Mouse (Mus musculus): ENCODE results near the gene Ccdc62. TPM values are rescaled to one million over a fixed set of nuclear protein-coding genes. Genes with fewer than 3 reads are reported as not detected.

Gene Ccdc62
- polyA plus RNA-seq, 1 experiment from 2014 or later, result 5.1 TPM

GRCm38 (mm10) chr5:124006082-124006873 lies 75.8 kb downstream of the Ccdc62 start:
- Histone ChIP-seq H3K4me2 (replicated peaks) (no peak overlapping the region), H3K27ac (no peak overlapping the region; the same call in 1 of the 2 replicates), H3K9me3 (no peaks in the 10 kb centered on the region), H3K4me1 (replicated peaks) (peaks cover 32% of the 10 kb centered on the region), H3K27me3 (no peaks in the 10 kb centered on the region), H3K36me3 (peaks cover 69% of the 10 kb centered on the region), H3K9ac (replicated peaks) (no peak overlapping the region), H3K4me3 (replicated peaks) (no peak overlapping the region)
- 90% methylated on average over 26 of the region's 26 CpGs for WGBS
- ATAC-seq, result no peak

- Histone ChIP-seq H3K27me3 (no peaks in the 10 kb centered on the region), H3K4me3 (replicated peaks) (no peak overlapping the region), H3K27ac (no peak overlapping the region; the same call in 1 of the 2 replicates), H3K9me3 (no peaks in the 10 kb centered on the region), H3K4me1 (replicated peaks) (peaks cover 36% of the 10 kb centered on the region), H3K4me2 (replicated peaks) (no peak overlapping the region), H3K9ac (replicated peaks) (no peak overlapping the region), H3K36me3 (peaks cover 69% of the 10 kb centered on the region)
- no peak for ATAC-seq
- 89% methylated on average over 17 of the region's 17 CpGs for WGBS
Measured at GRCm38 (mm10) chr5:124006891-124007491, 76.5 kb downstream of the Ccdc62 start.

GRCm38 (mm10) chr5:124010077-124010476 lies 79.6 kb downstream of the Ccdc62 start:
- H3K4me3 ChIP-seq (replicated peaks), result no peak overlapping the region
- no peak overlapping the region for H3K9ac ChIP-seq (replicated peaks)
- peaks cover 54% of the 10 kb centered on the region for H3K36me3 ChIP-seq
- H3K27ac ChIP-seq, result peak overlapping the region; percentile 90
- no peaks in the 10 kb centered on the region for H3K9me3 ChIP-seq
- peaks cover 54% of the 10 kb centered on the region for H3K4me1 ChIP-seq (replicated peaks)
- ATAC-seq, result no peak
- 92% methylated on average over 8 of the region's 8 CpGs for WGBS
- no peaks in the 10 kb centered on the region for H3K27me3 ChIP-seq
- H3K4me2 ChIP-seq (replicated peaks), result 0 out of 2 replicates have a peak overlapping the region, but pooled peaks have one; percentile 40

GRCm38 (mm10) chr5:124010910-124011655 lies 80.6 kb downstream of the Ccdc62 start:
- H3K27me3 ChIP-seq, result no peaks in the 10 kb centered on the region
- 0 out of 2 replicates have a peak overlapping the region, but pooled peaks have one; percentile 5 for H3K4me3 ChIP-seq (replicated peaks)
- 5% methylated on average over 19 of the region's 19 CpGs for WGBS
- ATAC-seq, result peak; percentile 75
- H3K9ac ChIP-seq (replicated peaks), result peak overlapping the region; percentile 42
- H3K4me1 ChIP-seq (replicated peaks), result peaks cover 63% of the 10 kb centered on the region
- peaks cover 44% of the 10 kb centered on the region for H3K36me3 ChIP-seq
- no peaks in the 10 kb centered on the region for H3K9me3 ChIP-seq
- H3K4me2 ChIP-seq (replicated peaks), result peak overlapping the region; percentile 40
- peak overlapping the region; percentile 90 for H3K27ac ChIP-seq

GRCm38 (mm10) chr5:124011927-124012326 lies 81.4 kb downstream of the Ccdc62 start:
- Histone ChIP-seq H3K4me2 (replicated peaks) (peak overlapping the region; percentile 40), H3K27me3 (no peaks in the 10 kb centered on the region), H3K36me3 (peaks cover 35% of the 10 kb centered on the region), H3K9me3 (no peaks in the 10 kb centered on the region), H3K4me3 (replicated peaks) (no peak overlapping the region), H3K9ac (replicated peaks) (peak overlapping the region; percentile 46), H3K4me1 (replicated peaks) (peaks cover 72% of the 10 kb centered on the region), H3K27ac (peak overlapping the region; percentile 90)
- WGBS, result 7% methylated on average over 8 of the region's 8 CpGs
- ATAC-seq, result no peak

GRCm38 (mm10) chr5:124012885-124013284 lies 82.4 kb downstream of the Ccdc62 start:
- WGBS, result 88% methylated on average over 10 of the region's 10 CpGs
- Histone ChIP-seq H3K4me3 (replicated peaks) (no peak overlapping the region), H3K4me1 (replicated peaks) (peaks cover 81% of the 10 kb centered on the region), H3K36me3 (peaks cover 26% of the 10 kb centered on the region), H3K27me3 (no peaks in the 10 kb centered on the region), H3K9ac (replicated peaks) (no peak overlapping the region), H3K9me3 (no peaks in the 10 kb centered on the region), H3K27ac (peak overlapping the region; percentile 90), H3K4me2 (replicated peaks) (no peak overlapping the region)
- ATAC-seq, result no peak

GRCm38 (mm10) chr5:124013747-124014146 lies 83.3 kb downstream of the Ccdc62 start:
- Histone ChIP-seq H3K4me1 (replicated peaks) (peaks cover 89% of the 10 kb centered on the region), H3K9ac (replicated peaks) (no peak overlapping the region), H3K27ac (0 out of 2 replicates have a peak overlapping the region, but pooled peaks have one; percentile 14), H3K27me3 (no peaks in the 10 kb centered on the region), H3K4me3 (replicated peaks) (no peak overlapping the region), H3K4me2 (replicated peaks) (no peak overlapping the region), H3K36me3 (peaks cover 17% of the 10 kb centered on the region), H3K9me3 (no peaks in the 10 kb centered on the region)
- 86% methylated on average over 16 of the region's 16 CpGs for WGBS
- no peak for ATAC-seq

GRCm38 (mm10) chr5:124014180-124014579 lies 83.7 kb downstream of the Ccdc62 start:
- Histone ChIP-seq H3K9ac (replicated peaks) (no peak overlapping the region), H3K27me3 (no peaks in the 10 kb centered on the region), H3K36me3 (peaks cover 13% of the 10 kb centered on the region), H3K4me1 (replicated peaks) (peaks cover 94% of the 10 kb centered on the region), H3K27ac (peak overlapping the region; percentile 14; the same call in 1 of the 2 replicates), H3K4me2 (replicated peaks) (no peak overlapping the region), H3K9me3 (no peaks in the 10 kb centered on the region), H3K4me3 (replicated peaks) (no peak overlapping the region)
- ATAC-seq, result no peak
- WGBS, result 65% methylated on average over 3 of the region's 3 CpGs

- 13% methylated on average over 11 of the region's 11 CpGs for WGBS
- Histone ChIP-seq H3K9me3 (no peaks in the 10 kb centered on the region), H3K9ac (replicated peaks) (no peak overlapping the region), H3K27ac (peak overlapping the region; percentile 14), H3K4me3 (replicated peaks) (no peak overlapping the region), H3K27me3 (no peaks in the 10 kb centered on the region), H3K36me3 (peaks cover 7% of the 10 kb centered on the region), H3K4me1 (replicated peaks) (peaks cover 99% of the 10 kb centered on the region), H3K4me2 (replicated peaks) (no peak overlapping the region)
- ATAC-seq, result no peak
Measured at GRCm38 (mm10) chr5:124014791-124015251, 84.3 kb downstream of the Ccdc62 start.

- 81% methylated on average over 2 of the region's 2 CpGs for WGBS
- H3K4me1 ChIP-seq (replicated peaks), result peaks cover 97% of the 10 kb centered on the region
Measured at GRCm38 (mm10) chr5:124015727-124016126, 85.2 kb downstream of the Ccdc62 start.

GRCm38 (mm10) chr5:124016291-124016821 lies 85.9 kb downstream of the Ccdc62 start:
- 84% methylated on average over 7 of the region's 7 CpGs for WGBS
- Histone ChIP-seq H3K27ac (no peak overlapping the region), H3K4me2 (replicated peaks) (no peak overlapping the region), H3K36me3 (0 out of 2 replicates have a peak, but pooled peaks cover 4% of the 10 kb centered on the region), H3K9ac (replicated peaks) (no peak overlapping the region), H3K4me3 (replicated peaks) (no peak overlapping the region), H3K4me1 (replicated peaks) (peaks cover 91% of the 10 kb centered on the region), H3K27me3 (no peaks in the 10 kb centered on the region), H3K9me3 (no peaks in the 10 kb centered on the region)
- no peak for ATAC-seq

More at GRCm38 (mm10) chr5:124015727-124016126, 85.2 kb downstream of the Ccdc62 start:
- Histone ChIP-seq H3K27ac (no peak overlapping the region), H3K9ac (replicated peaks) (no peak overlapping the region), H3K4me2 (replicated peaks) (no peak overlapping the region), H3K27me3 (no peaks in the 10 kb centered on the region), H3K36me3 (no peaks in the 10 kb centered on the region), H3K4me3 (replicated peaks) (no peak overlapping the region), H3K9me3 (no peaks in the 10 kb centered on the region)
- ATAC-seq, result no peak

All from midbrain, embryonic 13.5 days (tissue).